Mouse (Mus musculus) fibroblast of lung, adult 2 months (primary cell): ENCODE measurements at regions not wholly inside any gene's neighbourhood (a gene's known extent, or its start where the extent isn't known, plus 50 kb on each side); places are given as distances from the start of the nearest gene placed in this dataset.

ENCODE experiments used
- DNase-seq: peaks from one replicate; pipeline ENCODE4 v3.0.0-alpha.2; 2011; ENCODE audit warnings: low read depth

GRCm38 (mm10) chr9:120864410-120864809 is 64.6 kb upstream of the Ctnnb1 start:
- no peak for DNase-seq

DNA sequence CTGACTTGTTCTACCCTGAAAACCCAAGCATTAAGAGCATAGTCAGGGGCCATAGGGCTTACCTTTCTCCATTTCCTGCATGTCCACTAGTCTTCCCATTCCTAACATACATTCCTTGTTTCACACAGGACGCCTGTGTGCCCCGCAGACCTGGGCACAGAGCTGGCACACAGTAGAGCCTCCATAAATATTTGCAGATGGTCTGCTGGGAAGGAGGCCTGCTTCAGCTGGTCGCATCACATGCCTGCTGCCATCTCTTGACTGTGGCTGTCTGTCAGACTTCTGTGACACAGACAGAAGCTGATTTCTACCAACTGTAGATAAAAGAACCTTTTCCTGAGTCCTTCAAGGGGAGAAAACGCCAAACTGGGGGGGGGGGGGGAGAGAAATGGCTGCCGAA is 62.8 kb upstream of the Ctnnb1 start:
- DNase-seq, result no peak

DNA sequence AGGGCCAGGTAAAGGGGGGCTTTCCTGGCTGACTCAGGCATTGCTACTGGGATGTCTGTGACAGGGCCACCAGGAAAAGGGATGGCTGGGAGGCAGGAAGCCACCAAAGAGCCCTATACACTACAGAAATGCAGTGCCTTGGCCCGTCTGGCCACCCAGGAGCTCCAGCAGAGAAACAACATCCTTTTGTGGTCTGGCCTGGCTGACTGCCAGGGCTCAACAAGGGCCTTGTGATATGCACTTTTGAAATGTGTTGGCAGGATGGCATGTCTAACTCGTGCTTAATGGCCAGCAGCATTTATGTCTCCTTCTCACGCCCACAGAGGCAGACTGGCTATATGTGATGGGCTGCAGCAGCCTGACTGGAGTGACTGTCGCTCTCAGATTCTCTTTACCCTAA is 62.3 kb upstream of the Ctnnb1 start:
- DNase-seq, result peak; percentile 83

GRCm38 (mm10) chr9:120867861-120868260 is 61.2 kb upstream of the Ctnnb1 start:
- no peak for DNase-seq

GRCm38 (mm10) chr9:120868330-120868729 is 60.7 kb upstream of the Ctnnb1 start:
- no peak for DNase-seq

GRCm38 (mm10) chr9:120869432-120870081 is 59.5 kb upstream of the Ctnnb1 start:
- no peak for DNase-seq

GRCm38 (mm10) chr9:120873293-120873692 is 55.7 kb upstream of the Ctnnb1 start:
- no peak for DNase-seq

- DNase-seq, result no peak
Measured at GRCm38 (mm10) chr9:120874416-120874976, 54.5 kb upstream of the Ctnnb1 start.

DNA sequence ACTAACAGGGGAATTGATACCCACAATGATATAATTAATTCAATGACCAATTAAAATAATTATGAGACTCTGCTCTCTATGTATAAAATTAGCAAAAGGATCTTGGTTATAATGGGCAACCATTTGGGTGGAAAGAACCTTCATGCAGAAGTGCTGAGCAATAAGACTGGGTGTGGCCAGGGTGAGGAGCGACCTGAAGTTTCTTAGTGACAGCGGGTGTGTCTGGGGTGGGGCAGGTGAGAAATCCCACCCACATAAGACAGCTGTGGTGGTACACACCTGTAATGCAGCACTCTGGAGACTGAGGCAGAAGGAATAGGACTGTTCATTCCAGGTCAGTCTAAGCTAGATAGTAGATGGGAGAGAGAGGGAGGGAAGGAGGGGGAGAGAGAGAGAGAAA is 51.9 kb upstream of the Ctnnb1 start:
- no peak for DNase-seq
